In the genomic region with DNA sequence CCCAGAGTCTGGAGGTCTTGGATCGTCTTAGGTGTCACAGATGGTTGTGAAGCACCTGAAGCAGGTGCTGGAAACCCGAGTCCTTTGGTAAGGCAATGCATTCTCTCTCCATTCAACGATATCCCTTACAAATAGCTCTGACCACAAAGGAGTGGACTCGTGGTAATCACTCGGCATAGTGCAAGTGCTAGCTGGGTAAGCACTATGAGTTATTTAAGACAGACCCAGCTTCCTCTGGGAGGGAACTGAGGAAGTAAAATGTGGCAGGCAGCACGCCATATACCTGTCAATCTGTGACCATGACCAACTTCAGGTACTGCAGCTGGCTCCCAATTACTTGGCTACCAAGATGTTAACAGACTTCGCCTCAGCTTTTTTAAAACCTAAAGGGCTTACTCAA, we compare ENCODE assay signal across 31 mouse cellular contexts. TPM values are rescaled to one million over a fixed set of nuclear protein-coding genes. Genes with fewer than 3 reads are reported as not detected.
DNase-seq lines count a peak whose midpoint lies in the region; ATAC-seq and TF ChIP-seq lines count a peak whose summit lies in the region.
"Had no signal": no experiment of that assay in that cellular context is flagged by ENCODE, and none has a peak within 500 bp of the region (broad histone marks: within the 10 kb centered on the region; RNA-seq: fewer than 3 reads in every experiment).

No protein-coding gene starts in this region.

- H3K36me3 ChIP-seq in heart, postnatal 0 days (replicated peaks; ENCODE audit: control insufficient read depth, insufficient read depth, low read length) = peaks cover 49% of the 10 kb centered on the region

- intact Hi-C loops in heart, postnatal 14 days (cut with DNase I) = no loop called here

- no peak overlapping the region for H3K4me3 ChIP-seq in heart, postnatal 0 days (ENCODE audit: low read depth, low read length)
- no peak overlapping the region for H3K4me3 ChIP-seq in brown adipose tissue, adult 24 weeks (ENCODE audit: insufficient read depth, low read depth, low read length)
- H3K4me3 ChIP-seq: embryonic facial prominence, embryonic 12.5 days; liver, embryonic 12.5 days had no signal

- no peak overlapping the region for H3K9ac ChIP-seq in heart, postnatal 0 days (replicated peaks; ENCODE audit: low read depth, low read length)
- H3K9ac ChIP-seq: embryonic facial prominence, embryonic 12.5 days; hindbrain, embryonic 14.5 days; liver, embryonic 12.5 days; liver, postnatal 0 days had no signal

- no peak for TF ChIP-seq EP300 in heart, postnatal 0 days (IDR thresholded peaks at IDR 0.05; ENCODE audit: low read depth)

- peaks cover 10% of the 10 kb centered on the region; the same call in 1 of the 2 replicates for H3K4me1 ChIP-seq in heart, postnatal 0 days (ENCODE audit: control insufficient read depth, insufficient read depth)
- H3K4me1 ChIP-seq in brown adipose tissue, adult 24 weeks (ENCODE audit: control insufficient read depth, insufficient read depth, insufficient read length, low read length) = peaks cover 41% of the 10 kb centered on the region
- H3K4me1 ChIP-seq: embryonic facial prominence, embryonic 12.5 days had no signal

- H3K27ac ChIP-seq in heart, postnatal 0 days (ENCODE audit: low read depth) = peak overlapping the region; percentile 74
- peak overlapping the region; percentile 80 for H3K27ac ChIP-seq in brown adipose tissue, adult 24 weeks (replicated peaks; ENCODE audit: low read depth, low read length)
- H3K27ac ChIP-seq: embryonic facial prominence, embryonic 12.5 days; hindbrain, embryonic 14.5 days; liver, embryonic 12.5 days had no signal

- WGBS in heart, postnatal 0 days = 79% methylated on average over 7 of the region's 7 CpGs

- H3K27me3 ChIP-seq in heart, postnatal 0 days (ENCODE audit: control insufficient read depth, insufficient read depth, low read length) = no peaks in the 10 kb centered on the region
- H3K27me3 ChIP-seq: embryonic facial prominence, embryonic 12.5 days; liver, embryonic 12.5 days had no signal

- no peak for ATAC-seq in heart, postnatal 0 days (ENCODE audit: insufficient read depth, low read depth)
- ATAC-seq in megakaryocyte, adult 5-6 weeks (ENCODE audit: poor library complexity, severe bottlenecking) = 0 out of 2 replicates have a peak, but pooled peaks have one; percentile 38
- ATAC-seq: forebrain, embryonic 16.5 days; intestine, postnatal 0 days; liver, embryonic 12.5 days; liver, postnatal 0 days; midbrain, embryonic 16.5 days had no signal

- no peak overlapping the region for H3K4me2 ChIP-seq in heart, postnatal 0 days (ENCODE audit: low read depth, low read length)
- H3K4me2 ChIP-seq: embryonic facial prominence, embryonic 12.5 days; hindbrain, embryonic 14.5 days; liver, embryonic 12.5 days; midbrain, embryonic 11.5 days had no signal

- DNase-seq in heart, postnatal 0 days (ENCODE audit: low spot score) = no peak
- no peak for DNase-seq in heart, postnatal 14 days
- DNase-seq in 416B (ENCODE audit: low read depth) = peak; percentile 71
- DNase-seq in cerebellum, adult 9-10 months = no peak
- DNase-seq in thymus, postnatal 0 days (ENCODE audit: low spot score) = no peak
- DNase-seq: adrenal gland, postnatal 25 days; B cell, adult 2 months; cerebellum, postnatal 25 days; gastrocnemius, postnatal 25 days; heart, postnatal 36 days; kidney, adult 9 months; kidney, postnatal 36 days; layer of hippocampus, postnatal 36 days; left cerebral cortex, postnatal 4 days; liver, postnatal 0 days; right cerebral cortex, postnatal 25 days; thymus, adult 18-20 months; thymus, postnatal 36 days had no signal

- H3K9me3 ChIP-seq in heart, postnatal 0 days (replicated peaks; ENCODE audit: control insufficient read depth, low read length) = no peaks in the 10 kb centered on the region
- H3K9me3 ChIP-seq: liver, embryonic 12.5 days had no signal

- no peak for TF ChIP-seq CTCF in heart, postnatal 0 days (IDR thresholded peaks at IDR 0.05; ENCODE audit: low read depth)

RNA-seq across cellular contexts. Expression of gene Ndufa8, which starts 14.3 kb away (rescaled TPM):
- 207 and 252 TPM in 2 replicates for total RNA-seq in heart, postnatal 0 days (2014; rRNA removed; ENCODE audit: low replicate concordance)
- 915 and 927 TPM in 2 replicates for polyA plus RNA-seq in heart, postnatal 0 days (2015; fragmentation: Nextera tagmentation; extraction: Ambion mirVana)
- 100 to 1,000 TPM; 603 TPM for total RNA-seq in heart, postnatal 14 days (2021)
- polyA plus RNA-seq in brown adipose tissue, adult 24 weeks (2012; ENCODE audit: insufficient read depth, insufficient read length, missing spikeins) = 607 and 660 TPM in 2 replicates
- 87.6 and 88.1 TPM in 2 replicates for total RNA-seq in megakaryocyte, adult 5-6 weeks (2015)
- total RNA-seq in megakaryocyte, adult 5-6 weeks (2017) = 35.7 and 48.5 TPM in 2 replicates
- 261 and 272 TPM in 2 replicates for polyA plus RNA-seq in thymus, postnatal 0 days (2015; fragmentation: Nextera tagmentation; extraction: Ambion mirVana)

RNA-seq across cellular contexts. Expression of gene Morn5, which starts 14.4 kb away (rescaled TPM):
- not detected in 2 replicates for total RNA-seq in heart, postnatal 0 days (2014; rRNA removed; ENCODE audit: low replicate concordance)
- polyA plus RNA-seq in heart, postnatal 0 days (2015; fragmentation: Nextera tagmentation; extraction: Ambion mirVana) = 0.56 TPM in 1 of 2 replicates, not detected in the other
- not detected for total RNA-seq in heart, postnatal 14 days (2021)
- not detected in 2 replicates for polyA plus RNA-seq in brown adipose tissue, adult 24 weeks (2012; ENCODE audit: insufficient read depth, insufficient read length, missing spikeins)
- total RNA-seq in megakaryocyte, adult 5-6 weeks (2015) = 0.25 TPM in 1 of 2 replicates, not detected in the other
- not detected in 2 replicates for total RNA-seq in megakaryocyte, adult 5-6 weeks (2017)
- polyA plus RNA-seq in thymus, postnatal 0 days (2015; fragmentation: Nextera tagmentation; extraction: Ambion mirVana) = 0.31 and 0.53 TPM in 2 replicates
- total RNA-seq: adrenal gland, postnatal 25 days; gastrocnemius, postnatal 25 days; heart, adult 8-10 months; heart, postnatal 36 days; neutrophil, adult 5-6 weeks had no signal
- polyA plus RNA-seq: heart, embryonic 14.5 days; intestine, postnatal 0 days; liver, postnatal 0 days; neural tube, embryonic 11.5 days had no signal

RNA-seq across cellular contexts. Expression of gene Ttll11, which starts 55.2 kb away (rescaled TPM):
- 3.9 and 5.0 TPM in 2 replicates for total RNA-seq in heart, postnatal 0 days (2014; rRNA removed; ENCODE audit: low replicate concordance)
- 1.5 and 1.7 TPM in 2 replicates for polyA plus RNA-seq in heart, postnatal 0 days (2015; fragmentation: Nextera tagmentation; extraction: Ambion mirVana)
- 1 to 10 TPM; 1.3 to 1.9 TPM for total RNA-seq in heart, postnatal 14 days (2021)
- polyA plus RNA-seq in brown adipose tissue, adult 24 weeks (2012; ENCODE audit: insufficient read depth, insufficient read length, missing spikeins) = 2.0 and 2.4 TPM in 2 replicates
- total RNA-seq in megakaryocyte, adult 5-6 weeks (2015) = not detected in 2 replicates
- 0.48 TPM in 1 of 2 replicates, not detected in the other for total RNA-seq in megakaryocyte, adult 5-6 weeks (2017)
- polyA plus RNA-seq in thymus, postnatal 0 days (2015; fragmentation: Nextera tagmentation; extraction: Ambion mirVana) = 0.23 and 0.56 TPM in 2 replicates
